Mouse (Mus musculus) adrenal gland, adult 18-20 months (tissue): ENCODE results near the gene Frmd4b. TPM values are rescaled to one million over a fixed set of nuclear protein-coding genes. Genes with fewer than 3 reads are reported as not detected.
A peak's percentile ranks its signal among the peaks of the same experiment; 100 is the strongest.

Source experiments
- DNase-seq, 2 experiments: peaks; one replicate each; pipeline ENCODE4 v3.0.0; 2021 to 2022; ENCODE audit warnings: low spot score in 2 of 2
- total RNA-seq, 2 experiments: library from RNA; stranded (reverse); gene quantifications; 1 replicate in 1 of 2; 2 replicates in 1 of 2; pipeline ENCODE4 v1.2.3; 2021

Frmd4b gene
- total RNA-seq, 2 experiments from 2014 or later, result 18.5 to 22.0 TPM

- peak; percentile 78 to 86 for DNase-seq
Measured at GRCm38 (mm10) chr6:97523118-97523517, 94.2 kb downstream of the Frmd4b start.

DNA sequence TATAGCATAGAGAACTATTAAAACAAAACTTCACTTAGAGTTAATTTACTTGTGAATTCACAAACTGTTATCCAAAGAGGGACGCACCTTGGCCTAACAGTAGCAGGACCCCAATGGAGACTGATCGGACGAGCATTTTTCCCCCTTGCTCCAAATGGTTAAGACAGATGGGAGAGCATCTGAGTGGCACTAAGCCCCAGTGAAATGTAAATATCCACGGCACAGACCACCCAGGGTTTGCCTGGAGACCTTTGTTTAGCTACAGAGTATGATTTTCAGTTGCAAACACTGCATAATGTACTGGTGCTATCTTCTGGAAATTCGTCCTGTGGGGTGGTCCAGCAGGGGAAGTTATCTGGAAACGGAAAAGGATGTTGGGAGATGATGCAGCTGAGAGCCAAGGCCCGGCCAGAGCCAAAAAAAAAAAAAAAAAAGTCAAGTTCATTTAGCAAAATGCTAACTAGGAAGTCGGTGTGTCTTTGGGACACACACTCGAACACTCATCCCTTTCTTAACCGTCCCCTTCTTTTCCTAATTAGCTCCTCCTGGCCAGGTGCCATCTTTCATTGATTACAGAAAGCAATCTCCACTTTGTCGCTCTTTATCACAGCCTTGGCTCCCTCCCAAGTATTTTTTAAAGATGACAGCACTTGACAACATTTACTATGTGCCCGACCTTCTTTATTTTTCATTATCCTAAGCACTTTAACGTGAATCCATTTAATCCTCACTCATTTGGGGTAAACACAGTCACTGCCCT, 95.9 kb downstream of the Frmd4b start:
- no peak for DNase-seq

DNA sequence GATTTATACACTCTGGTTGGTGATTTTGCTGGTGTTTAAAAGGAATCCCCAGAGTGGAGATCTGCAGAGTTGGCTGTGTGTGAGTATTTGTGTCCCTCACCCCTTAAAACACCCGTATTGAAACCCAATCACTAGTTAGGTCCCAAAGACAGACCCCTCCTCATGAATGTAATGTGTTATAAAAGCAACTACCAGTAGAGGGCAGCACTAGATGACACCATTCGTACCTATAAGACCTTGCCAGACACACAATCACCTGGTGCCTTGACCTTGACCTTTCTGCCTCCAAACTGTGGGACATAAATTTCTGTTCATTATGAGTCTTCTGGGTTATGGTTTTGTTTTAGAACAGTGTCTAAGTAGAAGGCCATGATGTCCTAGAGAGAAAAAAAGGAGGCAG, 96.8 kb downstream of the Frmd4b start:
- no peak for DNase-seq

DNA sequence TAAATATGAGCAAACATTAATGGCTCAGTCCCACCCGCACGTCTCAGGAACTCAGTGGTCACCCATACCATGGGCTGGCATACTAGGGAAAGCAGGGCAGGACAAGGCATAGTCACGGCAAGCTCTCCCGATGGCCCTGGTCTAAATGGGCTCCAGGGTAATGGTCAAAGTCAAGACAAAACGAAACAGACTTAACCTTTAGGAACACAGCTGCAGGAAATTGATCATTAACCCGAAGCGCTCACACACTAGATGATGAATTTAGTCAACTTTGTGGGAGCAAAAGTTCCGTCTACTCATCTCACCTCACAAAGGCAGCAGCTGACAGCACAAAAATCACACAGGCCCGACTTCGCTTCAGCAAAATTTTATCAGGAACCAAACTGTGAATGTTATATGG, 97.8 kb downstream of the Frmd4b start:
- no peak for DNase-seq

DNA sequence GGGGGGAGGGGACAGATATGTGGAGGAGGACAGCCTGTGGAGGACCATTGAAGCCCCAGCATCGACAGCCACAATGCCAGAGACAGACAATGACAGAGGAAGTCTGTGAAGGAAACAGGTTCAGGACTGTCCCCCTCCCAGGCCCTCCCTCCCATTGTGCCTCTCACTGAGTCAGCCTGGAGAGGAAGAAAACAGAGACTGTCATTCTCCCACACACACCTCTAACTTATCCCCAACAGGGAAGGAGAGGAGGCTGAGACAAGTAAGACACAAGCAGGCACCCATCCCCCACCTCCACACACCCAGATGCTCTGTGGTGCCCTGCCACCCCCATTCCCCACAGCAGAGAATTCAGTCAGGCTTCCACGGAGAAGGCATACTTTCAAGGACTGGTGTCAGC, 98.9 kb downstream of the Frmd4b start:
- no peak for DNase-seq

DNA sequence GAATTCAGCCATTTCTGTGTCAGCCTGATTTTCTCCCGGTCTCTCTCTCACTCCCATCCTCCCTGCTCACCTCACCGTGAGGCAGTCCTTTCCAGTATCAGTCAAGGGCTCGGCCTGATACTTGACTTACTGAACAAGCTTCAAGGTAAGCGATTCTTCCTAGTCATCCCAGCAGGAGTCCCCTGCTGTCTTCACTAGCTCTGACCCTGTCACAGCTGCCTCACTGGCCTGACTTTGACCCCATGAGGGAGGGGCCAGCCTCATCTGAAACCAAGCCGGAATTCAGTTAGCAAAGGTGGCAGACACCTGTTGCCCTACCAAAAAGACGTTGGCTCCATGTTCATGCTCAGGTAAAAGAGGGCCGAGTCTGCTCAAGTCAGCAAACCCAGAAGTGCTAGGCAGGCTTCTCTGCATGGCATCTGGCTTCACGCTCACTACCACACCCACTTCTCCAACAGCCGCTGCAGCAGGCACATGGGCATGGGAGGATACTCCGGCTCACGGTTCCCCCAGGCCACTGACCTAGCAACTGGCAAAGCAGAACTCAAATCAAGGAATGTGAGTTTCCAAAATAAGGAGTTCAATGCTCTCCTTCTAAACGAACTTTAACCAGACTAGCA, 99.6 kb downstream of the Frmd4b start:
- DNase-seq, result no peak

- DNase-seq, result no peak
Measured at GRCm38 (mm10) chr6:97516941-97517340, 100.4 kb downstream of the Frmd4b start.

GRCm38 (mm10) chr6:97510771-97511170, 106.6 kb downstream of the Frmd4b start:
- DNase-seq, result no peak

- DNase-seq, result no peak
Measured at GRCm38 (mm10) chr6:97509434-97509833, 107.9 kb downstream of the Frmd4b start.

GRCm38 (mm10) chr6:97508480-97508879, 108.9 kb downstream of the Frmd4b start:
- no peak for DNase-seq

DNA sequence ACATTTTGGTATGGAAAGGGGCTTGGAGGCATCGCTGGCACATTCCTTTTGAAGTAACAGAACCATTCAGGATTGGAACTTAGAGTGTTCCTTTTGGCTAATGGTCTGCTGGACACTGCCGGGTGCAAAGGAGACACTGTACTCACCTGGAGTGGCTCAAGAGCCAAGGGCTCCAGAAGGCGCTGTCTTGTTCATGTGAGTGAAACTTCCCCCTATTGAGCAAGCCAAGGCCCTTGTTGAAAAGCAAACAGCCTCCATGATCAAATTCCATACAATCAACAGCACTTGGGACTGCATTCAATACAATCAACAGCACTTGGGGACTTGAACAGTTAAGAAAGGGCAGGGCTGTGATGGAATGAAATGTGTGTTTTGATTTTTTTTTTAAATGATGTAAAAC, 109.4 kb downstream of the Frmd4b start:
- DNase-seq, result no peak

GRCm38 (mm10) chr6:97506141-97506650, 111.1 kb downstream of the Frmd4b start:
- DNase-seq, result peak in 1 of 2 experiments; percentile 36

DNA sequence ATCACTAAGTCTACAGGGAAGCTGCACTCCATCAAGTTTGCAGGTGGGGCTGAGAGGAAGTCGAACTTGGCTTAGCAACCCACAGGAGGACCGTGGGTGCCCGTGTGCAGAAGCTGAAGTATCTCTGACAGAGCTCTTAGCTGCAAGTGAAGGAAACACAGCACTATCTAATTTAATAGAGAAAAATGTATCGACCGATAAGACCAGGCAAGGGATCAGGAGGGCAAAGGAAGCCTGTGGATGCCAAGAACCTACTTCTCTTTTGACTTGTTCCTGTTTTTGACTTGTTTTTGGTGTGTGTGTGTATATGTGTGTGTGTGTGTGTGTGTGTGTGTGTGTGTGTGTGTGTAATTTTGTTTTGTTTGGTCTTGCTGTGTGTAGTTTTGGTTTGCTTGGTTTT, 112.7 kb downstream of the Frmd4b start:
- DNase-seq, result no peak

GRCm38 (mm10) chr6:97501000-97501399, 116.3 kb downstream of the Frmd4b start:
- no peak for DNase-seq

DNA sequence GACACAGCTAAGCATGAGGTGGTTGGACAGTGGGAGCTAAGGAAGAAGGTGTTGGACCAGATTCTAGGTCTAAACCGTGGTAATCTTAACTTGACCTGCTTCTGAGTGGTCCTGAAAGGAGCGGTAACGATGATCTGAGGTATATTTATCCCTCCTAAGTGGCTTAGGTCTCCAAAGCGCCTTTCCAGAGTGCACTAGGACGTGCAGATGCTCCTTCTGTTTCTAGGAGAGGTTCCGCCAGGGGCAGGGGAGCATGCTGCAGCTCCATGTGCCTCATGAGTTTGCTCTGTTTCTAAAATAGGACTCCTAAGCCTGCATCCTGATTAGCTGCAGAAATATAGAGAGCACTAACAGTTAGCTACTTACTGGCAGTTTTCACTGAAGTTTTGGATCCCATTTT, 117.1 kb downstream of the Frmd4b start:
- DNase-seq, result no peak

DNA sequence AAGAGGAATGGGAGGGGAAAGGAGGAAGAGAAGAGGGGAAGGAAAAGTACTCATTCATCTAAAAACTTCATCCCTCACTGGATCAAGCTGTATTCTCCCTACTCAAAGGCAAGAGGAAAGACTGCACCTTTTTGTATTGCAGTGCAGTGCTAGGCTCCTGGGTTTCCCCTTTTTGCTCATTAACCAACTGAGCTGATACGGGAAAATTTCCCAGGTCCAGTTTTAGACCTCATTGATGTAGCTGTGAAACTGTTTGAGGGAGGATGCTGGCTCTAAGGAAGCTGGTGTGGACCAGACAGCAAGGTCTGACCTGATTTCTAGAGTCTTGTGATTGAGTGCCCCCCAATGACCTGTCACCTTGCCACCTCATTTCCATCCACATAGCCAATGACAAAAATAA, 121.3 kb downstream of the Frmd4b start:
- no peak for DNase-seq

- no peak for DNase-seq
Measured at GRCm38 (mm10) chr6:97491065-97491464, 126.3 kb downstream of the Frmd4b start.

DNA sequence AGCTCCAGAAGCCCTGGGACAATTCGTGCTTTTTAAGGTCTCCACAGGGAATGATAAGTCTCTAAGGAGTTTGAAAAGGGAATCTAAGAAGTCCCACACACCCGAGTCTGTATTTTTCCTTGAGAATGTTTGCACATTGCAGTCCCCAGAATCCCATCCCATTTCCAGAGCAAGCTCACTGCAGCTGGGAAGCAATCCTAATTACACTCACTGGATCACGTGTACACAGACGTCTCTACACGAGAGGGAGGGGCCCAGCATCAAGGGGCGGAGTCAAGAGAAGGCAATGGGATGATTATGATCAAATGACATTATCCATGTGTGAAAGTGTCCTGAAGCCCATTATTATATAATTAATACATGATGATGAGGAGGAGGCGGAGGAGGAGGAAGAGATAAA, 128.5 kb downstream of the Frmd4b start:
- DNase-seq, result no peak

GRCm38 (mm10) chr6:97488280-97488679, 129.1 kb downstream of the Frmd4b start:
- no peak for DNase-seq

DNA sequence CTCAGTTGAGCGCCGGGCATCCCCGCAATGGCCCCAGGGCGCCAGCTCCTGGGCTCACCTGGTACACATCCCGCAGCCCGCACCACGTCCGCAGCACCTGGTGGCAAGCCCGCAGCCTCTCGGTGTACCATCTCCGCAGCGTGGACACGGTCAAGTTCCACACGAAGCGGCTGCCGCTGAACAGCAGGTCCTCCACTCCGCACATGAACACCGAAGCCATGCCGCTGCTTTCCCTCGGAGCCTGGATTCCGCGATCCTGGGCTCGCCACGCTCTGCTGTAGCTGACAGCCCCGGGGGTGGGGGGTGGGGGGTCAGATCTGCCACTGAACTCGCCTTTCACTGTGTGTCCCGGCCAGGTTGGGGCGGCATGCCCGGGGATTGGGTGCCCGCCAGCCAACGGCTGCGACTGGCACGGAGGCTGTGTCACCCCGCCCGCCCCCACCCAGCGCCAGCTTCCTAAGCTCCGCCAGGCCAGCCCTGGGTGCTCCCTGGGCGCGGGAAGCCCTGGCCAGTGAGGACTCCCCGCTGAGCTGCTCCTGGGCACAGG, 129.7 kb downstream of the Frmd4b start:
- DNase-seq, result peak; percentile 60 to 64

DNA sequence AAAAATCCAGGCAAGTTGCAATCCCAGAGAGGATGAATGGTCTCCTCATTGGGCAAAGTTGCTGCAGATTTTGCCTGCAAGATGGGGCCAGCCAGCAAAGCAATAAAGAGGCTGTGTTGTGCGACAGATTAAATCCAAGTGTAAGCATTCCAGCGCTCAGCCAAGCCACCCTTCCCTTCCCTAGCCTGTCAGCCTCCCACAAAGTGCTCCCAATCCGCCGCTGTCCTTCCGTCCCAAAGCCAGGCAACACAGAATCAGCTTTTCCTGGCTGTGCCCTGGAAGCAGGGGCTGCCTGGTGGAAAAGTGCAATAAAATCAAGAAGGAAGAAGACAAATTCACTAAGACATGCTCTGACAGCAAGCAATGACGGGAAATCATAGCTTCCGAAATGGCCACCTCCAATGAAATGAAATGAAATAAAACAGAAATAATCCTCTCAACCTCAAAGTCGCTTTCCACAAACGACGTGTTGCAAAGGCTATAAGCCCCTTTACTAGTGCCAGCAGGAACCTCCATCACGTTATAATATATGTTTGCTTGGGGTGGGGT, 130.5 kb downstream of the Frmd4b start:
- DNase-seq, result no peak

- no peak for DNase-seq
Measured at GRCm38 (mm10) chr6:97485886-97486386, 131.4 kb downstream of the Frmd4b start.
